Mouse (Mus musculus) intestine, postnatal 0 days (tissue): ENCODE results near the gene 1700057G04Rik. TPM values are rescaled to one million over a fixed set of nuclear protein-coding genes. Genes with fewer than 3 reads are reported as not detected.

Experiments
- ATAC-seq: fragments of 200-750 bp; cut with Nextera tagmentation; 2 replicates; pipeline ENCODE4 v1.8.0; 2017; ENCODE audit warnings: mild to moderate bottlenecking, moderate TSS enrichment, moderate library complexity
- H3K27ac ChIP-seq: fragments of 300-500 bp; sonication (generic); 2 replicates; pipeline ENCODE4 v1.5.1; 2014; ENCODE audit warnings: mild to moderate bottlenecking, low read depth, low read length, moderate library complexity
- H3K27me3 ChIP-seq: fragments of 300-500 bp; sonication (generic); replicated peaks from 2 replicates; pipeline ENCODE4 v1.6.1; 2014; ENCODE audit warnings: low read length, mixed read lengths; ENCODE audit not compliant: control insufficient read depth, insufficient read depth
- H3K36me3 ChIP-seq: fragments of 300-500 bp; sonication (generic); 2 replicates; pipeline ENCODE4 v1.6.1; 2014; ENCODE audit warnings: mild to moderate bottlenecking, moderate library complexity; ENCODE audit not compliant: control insufficient read depth, insufficient read depth
- H3K4me1 ChIP-seq: fragments of 300-500 bp; sonication (generic); replicated peaks from 2 replicates; pipeline ENCODE4 v1.6.1; 2014; ENCODE audit warnings: antibody characterized with exemption, low read length, mixed read lengths; ENCODE audit not compliant: control insufficient read depth, insufficient read depth
- H3K4me2 ChIP-seq: fragments of 300-500 bp; sonication (generic); replicated peaks from 2 replicates; pipeline ENCODE4 v1.6.1; 2014; ENCODE audit warnings: low read depth, mild to moderate bottlenecking, moderate library complexity
- H3K4me3 ChIP-seq: fragments of 300-500 bp; sonication (generic); 2 replicates; pipeline ENCODE4 v1.5.1; 2014; ENCODE audit warnings: low read depth, low read length
- H3K9ac ChIP-seq: fragments of 300-500 bp; sonication (generic); 2 replicates; pipeline ENCODE4 v1.6.1; 2014; ENCODE audit warnings: mild to moderate bottlenecking, low read depth, low read length
- H3K9me3 ChIP-seq: fragments of 300-500 bp; sonication (generic); 2 replicates; pipeline ENCODE4 v1.6.1; 2016; ENCODE audit warnings: mixed run types; ENCODE audit not compliant: control insufficient read depth
- CTCF ChIP-seq: sonication (generic); IDR thresholded peaks from 2 replicates; pipeline ENCODE4 v1.5.1; 2016; ENCODE audit warnings: low read depth, mild to moderate bottlenecking, control low read depth, antibody characterized with exemption, moderate library complexity
- WGBS: fragments of 180-500 bp; shearing (Covaris S2); extraction: QIAGEN DNeasy Blood & Tissue Kit; methylation state at CpG from one replicate; pipeline ENCODE4 v1.1.7; 2014; 5-methylcytosine and 5-hydroxymethylcytosine counted together
- polyA plus RNA-seq: library from polyadenylated mRNA; unstranded; fragments of >200 nt; fragmentation: Nextera tagmentation; extraction: Ambion mirVana; gene quantifications from 2 replicates; pipeline ENCODE4 v1.2.1, GENCODE M21; 2015

1700057G04Rik gene
- polyA plus RNA-seq, 1 experiment from 2014 or later, result not detected

- Histone ChIP-seq H3K27me3 (no peaks in the 10 kb centered on the region), H3K27ac (no peak overlapping the region), H3K4me2 (no peak overlapping the region), H3K4me1 (no peaks in the 10 kb centered on the region), H3K36me3 (no peaks in the 10 kb centered on the region), H3K9ac (no peak overlapping the region), H3K4me3 (no peak overlapping the region), H3K9me3 (no peaks in the 10 kb centered on the region)
- peak; percentile 73; the same call in 1 of the 2 replicates for ATAC-seq
- TF ChIP-seq CTCF, result no peak
- WGBS, result 73% methylated on average over 4 of the region's 4 CpGs
These were observed 22.2 kb downstream of the 1700057G04Rik start for GRCm38 (mm10) chr9:92331383-92331782.

GRCm38 (mm10) chr9:92334845-92335244 lies 25.7 kb downstream of the 1700057G04Rik start:
- no peaks in the 10 kb centered on the region for H3K27me3 ChIP-seq
- no peak overlapping the region for H3K27ac ChIP-seq
- no peak overlapping the region for H3K9ac ChIP-seq
- TF ChIP-seq CTCF, result no peak
- peaks cover 7% of the 10 kb centered on the region for H3K4me1 ChIP-seq
- no peak overlapping the region for H3K4me3 ChIP-seq
- no peaks in the 10 kb centered on the region for H3K36me3 ChIP-seq
- H3K9me3 ChIP-seq, result no peaks in the 10 kb centered on the region
- H3K4me2 ChIP-seq, result no peak overlapping the region
- 96% methylated on average over 10 of the region's 10 CpGs for WGBS
- no peak for ATAC-seq

- TF ChIP-seq CTCF, result no peak
- 84% methylated on average over 6 of the region's 6 CpGs for WGBS
- H3K27me3 ChIP-seq, result no peaks in the 10 kb centered on the region
- no peak overlapping the region for H3K9ac ChIP-seq
- no peak for ATAC-seq
- H3K4me2 ChIP-seq, result no peak overlapping the region
- no peak overlapping the region for H3K27ac ChIP-seq
- H3K4me3 ChIP-seq, result no peak overlapping the region
- H3K4me1 ChIP-seq, result peaks cover 7% of the 10 kb centered on the region
- H3K36me3 ChIP-seq, result no peaks in the 10 kb centered on the region
- no peaks in the 10 kb centered on the region for H3K9me3 ChIP-seq
These were observed 26.2 kb downstream of the 1700057G04Rik start for GRCm38 (mm10) chr9:92335277-92335818.

GRCm38 (mm10) chr9:92337063-92337462 lies 27.9 kb downstream of the 1700057G04Rik start:
- no peaks in the 10 kb centered on the region for H3K36me3 ChIP-seq
- ATAC-seq, result peak; percentile 96
- no peak overlapping the region for H3K4me3 ChIP-seq
- peaks cover 7% of the 10 kb centered on the region for H3K4me1 ChIP-seq
- no peak overlapping the region for H3K9ac ChIP-seq
- no peak for TF ChIP-seq CTCF
- WGBS, result 58% methylated on average over 1 of the region's 1 CpGs
- no peaks in the 10 kb centered on the region for H3K9me3 ChIP-seq
- no peak overlapping the region for H3K4me2 ChIP-seq
- H3K27ac ChIP-seq, result peak overlapping the region; percentile 31; the same call in 1 of the 2 replicates
- no peaks in the 10 kb centered on the region for H3K27me3 ChIP-seq

GRCm38 (mm10) chr9:92337661-92338060 lies 28.5 kb downstream of the 1700057G04Rik start:
- no peak overlapping the region for H3K9ac ChIP-seq
- no peak for TF ChIP-seq CTCF
- no peak for ATAC-seq
- peaks cover 7% of the 10 kb centered on the region for H3K4me1 ChIP-seq
- no peak overlapping the region for H3K27ac ChIP-seq
- no peak overlapping the region for H3K4me2 ChIP-seq
- WGBS, result 60% methylated on average over 3 of the region's 3 CpGs
- H3K4me3 ChIP-seq, result no peak overlapping the region
- no peaks in the 10 kb centered on the region for H3K36me3 ChIP-seq
- no peaks in the 10 kb centered on the region for H3K9me3 ChIP-seq
- no peaks in the 10 kb centered on the region for H3K27me3 ChIP-seq

GRCm38 (mm10) chr9:92338954-92339353 lies 29.8 kb downstream of the 1700057G04Rik start:
- 21% methylated on average over 1 of the region's 1 CpGs for WGBS
- peak; percentile 70 for ATAC-seq
- Histone ChIP-seq H3K4me3 (no peak overlapping the region), H3K4me1 (peaks cover 7% of the 10 kb centered on the region), H3K4me2 (no peak overlapping the region), H3K27ac (no peak overlapping the region), H3K9me3 (no peaks in the 10 kb centered on the region), H3K9ac (no peak overlapping the region), H3K36me3 (no peaks in the 10 kb centered on the region), H3K27me3 (no peaks in the 10 kb centered on the region)
- no peak for TF ChIP-seq CTCF
